Mouse (Mus musculus) megakaryocyte, embryonic 14.5 days (primary cell): ENCODE measurements around the gene Set.

Experiments
- FLI1 ChIP-seq: IDR thresholded peaks from 2 replicates; pipeline ENCODE4 v1.6.1; 2012; ENCODE audit warnings: low read length, inconsistent platforms, mixed read lengths
- GATA1 ChIP-seq: IDR thresholded peaks from 3 replicates; pipeline ENCODE4 v1.6.1; 2012; ENCODE audit warnings: mixed read lengths, low read length, inconsistent platforms, borderline replicate concordance

- no peak for TF ChIP-seq GATA1
- no peak for TF ChIP-seq FLI1
Measured at GRCm38 (mm10) chr2:30014326-30014966, 42.7 kb upstream of the Set start.
